Mouse (Mus musculus) C2C12 (cell line): Measurements from ENCODE around the gene Gbp9. TPM values are rescaled to one million over a fixed set of nuclear protein-coding genes. Genes with fewer than 3 reads are reported as not detected.
"Not testable (repeated sequence)": the region's sequence is repeated elsewhere in the genome, so short reads cannot be mapped to it uniquely, and the experiment has no call there.

Source experiments
- H3K27me3 ChIP-seq: one replicate; pipeline ENCODE4 v1.6.1; 2011; ENCODE audit not compliant: control insufficient read depth, insufficient read depth, insufficient read length
- H3K36me3 ChIP-seq: one replicate; pipeline ENCODE4 v1.6.1; 2011; ENCODE audit not compliant: control insufficient read depth, insufficient read depth
- H3K4me3 ChIP-seq: one replicate; pipeline ENCODE4 v1.5.1; 2011; ENCODE audit warnings: mild to moderate bottlenecking, control low read depth; ENCODE audit not compliant: poor library complexity, insufficient read depth, severe bottlenecking
- H3K79me2 ChIP-seq: one replicate; pipeline ENCODE4 v1.6.1; 2011; ENCODE audit not compliant: control insufficient read depth, insufficient read depth
- H3K79me3 ChIP-seq: one replicate; pipeline ENCODE4 v1.6.1; 2011; ENCODE audit warnings: low read depth, control low read depth
- H3ac ChIP-seq: one replicate; pipeline ENCODE3; 2011; ENCODE audit warnings: low read depth; ENCODE audit not compliant: control insufficient read depth, insufficient read length
- CEBPB ChIP-seq: IDR thresholded peaks from one replicate; pipeline ENCODE4 v1.6.1; 2011; ENCODE audit warnings: low read depth, mild to moderate bottlenecking, control low read depth, moderate library complexity
- CTCF ChIP-seq: IDR thresholded peaks from one replicate; pipeline ENCODE4 v1.5.1; 2011; ENCODE audit not compliant: control insufficient read depth, insufficient read depth, insufficient read length
- FOSL1 ChIP-seq: IDR thresholded peaks from one replicate; pipeline ENCODE4 v1.8.0; 2011; ENCODE audit warnings: mild to moderate bottlenecking, low read length; ENCODE audit not compliant: poor library complexity, insufficient read depth, severe bottlenecking
- MAX ChIP-seq: IDR thresholded peaks from one replicate; pipeline ENCODE4 v1.6.1; 2011; ENCODE audit warnings: mild to moderate bottlenecking, control low read depth
- MYOD1 ChIP-seq: IDR thresholded peaks from one replicate; pipeline ENCODE4 v1.6.1; 2011; ENCODE audit warnings: low read depth; ENCODE audit not compliant: control insufficient read depth, insufficient read length
- MYOG ChIP-seq: IDR thresholded peaks from one replicate; pipeline ENCODE4 v1.6.1; 2011; ENCODE audit not compliant: control insufficient read depth, insufficient read length; ENCODE audit errors: extremely low read depth
- USF1 ChIP-seq: IDR thresholded peaks from one replicate; pipeline ENCODE4 v1.6.1; 2011; ENCODE audit warnings: low read depth, mild to moderate bottlenecking, control low read depth, moderate library complexity
- polyA plus RNA-seq: library from polyadenylated mRNA; unstranded; fragments of >200 nt; fragmentation: generic; extraction: Trizol; gene quantifications from one replicate; pipeline ENCODE4 v1.2.1, GENCODE M21; 2012; ENCODE audit warnings: missing spikeins

Gbp9 gene
- polyA plus RNA-seq, 1 experiment = not detected

DNA sequence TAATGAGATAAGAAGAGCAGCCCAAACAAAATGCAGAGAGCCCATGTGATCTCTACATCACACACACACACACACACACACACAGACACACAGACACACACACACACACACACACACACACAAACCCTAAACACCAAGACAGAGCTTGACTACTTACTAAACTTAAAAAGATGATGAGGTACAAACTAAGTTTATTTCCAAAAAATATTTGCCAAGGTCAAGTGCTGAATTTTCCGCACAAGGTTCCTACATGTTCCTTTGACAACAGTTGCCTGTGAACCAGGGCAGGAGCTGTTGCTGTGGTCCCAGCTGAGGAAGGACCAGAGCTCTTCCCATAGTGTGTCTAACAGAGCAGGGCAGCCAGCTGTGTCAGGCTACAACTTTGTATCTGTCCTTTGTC is 433 bp downstream of the Gbp9 start:
- TF ChIP-seq MYOD1 (no peak), CTCF (no peak), MAX (no peak), USF1 (no peak), MYOG (no peak), CEBPB (no peak), FOSL1 (no peak)
- Histone ChIP-seq H3K27me3 (no peaks in the 10 kb centered on the region), H3K4me3 (no peak overlapping the region), H3K79me3 (no peaks in the 10 kb centered on the region), H3ac (no peak overlapping the region), H3K79me2 (no peaks in the 10 kb centered on the region), H3K36me3 (no peaks in the 10 kb centered on the region)

DNA sequence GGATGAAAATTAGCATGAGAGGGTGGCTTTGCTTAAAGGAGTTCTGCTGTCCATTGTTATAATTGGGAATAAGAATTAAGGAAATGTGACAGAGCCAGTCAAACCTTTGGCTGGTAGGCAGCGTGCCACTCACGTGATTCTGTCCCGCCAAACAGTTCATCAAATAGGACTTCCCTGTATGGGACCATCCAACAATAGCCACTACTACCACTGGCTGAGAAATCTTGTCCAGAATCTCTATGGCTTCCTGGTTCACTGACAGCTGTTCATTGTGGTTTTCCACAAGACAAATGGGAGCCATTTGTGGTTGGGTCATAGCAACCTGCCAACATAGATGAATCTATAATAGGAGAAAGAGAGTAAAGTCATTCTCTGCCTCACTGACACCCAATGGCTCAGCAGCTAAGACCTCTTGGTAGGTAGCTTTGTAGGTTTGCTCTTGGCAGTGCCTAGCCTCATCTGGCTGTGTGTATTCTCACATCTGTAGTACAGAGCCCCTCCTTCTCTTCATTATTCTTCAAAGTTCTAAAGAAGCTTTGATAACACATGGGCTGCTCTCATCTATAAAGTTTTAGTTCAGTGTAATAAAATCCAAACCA is 2.5 kb downstream of the Gbp9 start:
- not testable (repeated sequence) for H3K79me2 ChIP-seq, H3K36me3 ChIP-seq, H3K79me3 ChIP-seq, H3ac ChIP-seq, H3K27me3 ChIP-seq, H3K4me3 ChIP-seq
- TF ChIP-seq MAX (peak; percentile 10), USF1 (peak; percentile 38)

DNA sequence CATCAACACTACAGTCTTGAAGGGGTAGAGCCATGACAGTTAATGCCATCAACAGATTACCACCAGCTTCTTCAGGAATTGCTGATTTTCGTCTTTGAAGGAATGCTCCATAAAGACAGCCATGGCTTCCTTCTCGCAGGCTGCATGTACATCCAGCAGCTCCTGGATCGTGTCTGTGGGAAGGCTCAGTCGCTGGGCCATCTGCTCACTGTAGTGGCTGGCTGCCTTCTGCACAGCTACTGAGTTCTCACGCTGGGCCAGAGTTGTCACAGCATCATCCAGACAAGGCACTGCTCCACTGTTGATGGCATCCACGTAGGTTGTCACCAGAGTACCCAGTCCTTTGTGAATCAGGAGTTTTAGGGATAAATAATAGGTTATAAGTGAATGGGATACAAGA is 17.6 kb downstream of the Gbp9 start:
- not testable (repeated sequence) for H3K36me3 ChIP-seq, H3K4me3 ChIP-seq, H3K27me3 ChIP-seq, H3ac ChIP-seq, H3K79me2 ChIP-seq, H3K79me3 ChIP-seq

DNA sequence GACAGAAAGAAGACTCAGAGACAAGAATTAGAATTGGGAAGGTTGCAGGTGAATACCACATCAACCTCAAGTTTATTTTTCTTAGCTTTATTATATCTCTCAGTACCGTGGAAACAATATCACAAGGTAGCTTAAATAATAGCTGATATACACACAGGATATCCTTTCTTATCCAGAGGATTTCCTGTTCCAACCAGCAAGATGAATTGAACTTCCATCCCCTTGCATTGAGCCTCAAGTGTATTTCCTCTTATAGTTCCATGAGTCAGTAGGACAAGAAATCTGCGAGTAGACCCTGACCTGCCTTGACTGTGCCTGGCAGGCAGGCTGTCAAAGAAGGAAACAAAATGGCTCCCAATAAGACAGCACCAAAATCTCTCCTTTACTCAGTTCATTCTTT is 23.6 kb downstream of the Gbp9 start:
- H3K79me3 ChIP-seq = no peaks in the 10 kb centered on the region
- H3K36me3 ChIP-seq = no peaks in the 10 kb centered on the region
- H3ac ChIP-seq = no peak overlapping the region
- H3K4me3 ChIP-seq = no peak overlapping the region
- no peaks in the 10 kb centered on the region for H3K79me2 ChIP-seq
- no peak for TF ChIP-seq CEBPB
- TF ChIP-seq FOSL1 = no peak
- TF ChIP-seq CTCF = no peak
- no peak for TF ChIP-seq MYOG
- TF ChIP-seq MYOD1 = no peak
- TF ChIP-seq USF1 = no peak
- TF ChIP-seq MAX = no peak
- no peaks in the 10 kb centered on the region for H3K27me3 ChIP-seq

DNA sequence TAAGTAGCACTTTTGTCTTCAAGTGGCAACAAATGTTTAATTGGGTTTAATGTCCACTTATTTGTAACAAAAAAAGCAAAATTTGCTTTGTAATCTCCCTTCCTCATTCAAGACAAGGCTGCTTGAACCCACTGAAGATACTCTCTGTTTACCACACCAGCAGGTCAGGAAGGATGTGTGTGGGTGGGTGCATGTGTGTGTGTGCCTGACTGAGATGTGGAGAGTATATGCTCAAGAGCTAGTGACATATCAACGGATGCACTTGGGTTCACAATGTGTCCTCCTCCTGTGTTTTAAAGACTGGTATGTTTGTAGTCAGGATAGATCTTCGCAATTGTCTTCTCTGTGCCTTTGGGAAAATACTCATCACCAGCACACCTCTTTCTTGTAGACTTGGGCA is 24.6 kb downstream of the Gbp9 start:
- Histone ChIP-seq H3K4me3 (no peak overlapping the region), H3K79me2 (no peaks in the 10 kb centered on the region), H3K36me3 (no peaks in the 10 kb centered on the region), H3ac (no peak overlapping the region), H3K79me3 (no peaks in the 10 kb centered on the region), H3K27me3 (no peaks in the 10 kb centered on the region)
- no peak for TF ChIP-seq MYOD1
- TF ChIP-seq MYOG = no peak
- no peak for TF ChIP-seq CTCF
- TF ChIP-seq FOSL1 = no peak
- no peak for TF ChIP-seq CEBPB
- no peak for TF ChIP-seq MAX
- no peak for TF ChIP-seq USF1

DNA sequence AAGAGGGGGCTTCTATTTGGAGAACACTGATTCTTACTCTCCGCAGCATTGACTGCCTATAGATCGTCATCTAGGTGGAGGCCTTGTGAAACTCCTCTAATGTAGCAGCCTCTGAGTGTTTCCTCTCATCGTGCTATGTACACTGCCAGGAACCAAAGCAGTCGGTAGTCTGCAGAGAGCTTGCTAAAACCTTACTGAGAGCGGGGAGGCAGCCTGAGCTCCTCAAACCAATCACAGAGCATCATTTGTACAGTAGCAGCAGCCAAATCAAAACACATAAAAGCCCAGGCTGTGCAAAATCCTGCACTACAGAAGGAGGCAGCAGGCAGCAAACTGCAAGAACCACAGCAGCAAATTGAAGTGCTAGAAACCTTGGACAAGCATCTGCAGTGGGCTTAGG is 25.7 kb downstream of the Gbp9 start:
- Histone ChIP-seq H3ac (no peak overlapping the region), H3K79me2 (no peaks in the 10 kb centered on the region)

DNA sequence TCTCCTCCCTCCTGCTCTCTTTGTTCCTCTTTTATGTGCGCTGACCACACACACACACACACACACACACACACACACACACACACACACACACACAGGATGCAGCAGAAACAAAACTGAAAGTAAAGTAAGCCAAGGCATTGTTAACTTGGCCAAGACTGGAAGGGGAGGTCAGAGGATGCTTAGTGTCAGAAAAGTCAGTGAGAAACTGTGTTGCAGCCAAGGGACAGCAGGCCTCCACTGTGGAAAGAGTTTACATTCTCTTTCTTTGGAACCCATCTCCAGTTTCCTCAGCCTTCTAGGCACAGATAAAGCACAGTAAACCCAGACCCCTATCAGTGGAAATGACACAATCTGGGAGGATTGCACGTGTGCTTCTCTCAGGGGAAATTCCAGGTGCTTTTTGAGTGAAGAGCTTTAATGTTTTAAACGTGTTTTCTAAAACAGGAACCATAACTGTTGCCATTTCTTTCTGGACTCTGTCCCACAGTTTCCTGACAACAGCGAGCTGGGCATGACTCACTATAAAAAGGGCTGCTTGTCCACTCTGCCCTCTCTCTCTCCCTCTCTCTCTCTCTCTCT is 29.0 kb downstream of the Gbp9 start:
- not testable (repeated sequence) for H3K27me3 ChIP-seq, H3K36me3 ChIP-seq, H3K4me3 ChIP-seq, H3ac ChIP-seq, H3K79me3 ChIP-seq, H3K79me2 ChIP-seq

More for the DNA sequence above, 25.7 kb downstream of the Gbp9 start:
- Histone ChIP-seq H3K27me3 (no peaks in the 10 kb centered on the region), H3K79me3 (no peaks in the 10 kb centered on the region), H3K4me3 (no peak overlapping the region), H3K36me3 (no peaks in the 10 kb centered on the region)
- TF ChIP-seq CEBPB = no peak
- TF ChIP-seq USF1 = no peak
- no peak for TF ChIP-seq MYOG
- TF ChIP-seq FOSL1 = no peak
- no peak for TF ChIP-seq CTCF
- no peak for TF ChIP-seq MYOD1
- no peak for TF ChIP-seq MAX

DNA sequence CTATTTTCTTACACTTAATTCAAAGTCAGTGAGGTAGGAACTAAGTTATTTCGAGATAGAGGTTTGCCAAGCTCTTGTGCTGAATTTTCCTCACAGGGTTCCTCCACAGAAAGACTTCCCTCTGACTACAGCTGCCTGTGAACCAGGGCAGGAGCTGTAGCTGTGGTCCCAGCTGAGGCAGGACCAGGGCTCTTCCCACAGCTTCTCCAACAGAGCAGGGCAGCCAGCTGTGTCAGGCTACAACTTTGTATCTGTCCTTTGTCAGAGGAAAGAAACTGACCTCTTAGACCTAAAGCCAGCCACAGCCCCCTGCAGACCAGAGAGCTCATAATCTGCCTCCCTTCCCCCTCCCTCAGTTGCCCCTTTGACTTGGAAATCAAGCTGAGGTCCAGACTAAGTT is 29.6 kb downstream of the Gbp9 start:
- H3K79me2 ChIP-seq, H3K36me3 ChIP-seq, H3K79me3 ChIP-seq, H3K4me3 ChIP-seq, H3ac ChIP-seq, H3K27me3 ChIP-seq: not testable (repeated sequence)

DNA sequence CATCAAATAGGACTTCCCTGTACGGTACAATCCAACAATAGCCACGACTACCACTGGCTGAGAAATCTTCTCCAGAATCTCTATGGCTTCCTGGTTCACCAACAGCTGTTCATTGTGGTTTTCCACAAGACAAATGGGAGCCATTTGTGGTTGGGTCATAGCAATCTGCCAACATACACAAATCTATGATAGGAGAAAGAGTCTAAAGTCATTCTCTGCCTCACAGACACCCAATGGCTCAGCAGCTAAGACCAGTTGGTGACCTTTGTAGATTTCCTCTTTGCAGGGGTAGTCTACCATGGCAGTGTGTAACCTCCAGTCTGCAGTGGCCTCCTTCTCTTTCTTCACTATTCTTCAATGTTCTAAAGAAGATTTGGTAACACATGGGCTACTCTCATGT is 33.6 kb downstream of the Gbp9 start:
- H3ac ChIP-seq, H3K4me3 ChIP-seq, H3K79me3 ChIP-seq, H3K79me2 ChIP-seq, H3K36me3 ChIP-seq, H3K27me3 ChIP-seq: not testable (repeated sequence)
